9 mouse cellular contexts compared by ENCODE assay signal in the genomic region with DNA sequence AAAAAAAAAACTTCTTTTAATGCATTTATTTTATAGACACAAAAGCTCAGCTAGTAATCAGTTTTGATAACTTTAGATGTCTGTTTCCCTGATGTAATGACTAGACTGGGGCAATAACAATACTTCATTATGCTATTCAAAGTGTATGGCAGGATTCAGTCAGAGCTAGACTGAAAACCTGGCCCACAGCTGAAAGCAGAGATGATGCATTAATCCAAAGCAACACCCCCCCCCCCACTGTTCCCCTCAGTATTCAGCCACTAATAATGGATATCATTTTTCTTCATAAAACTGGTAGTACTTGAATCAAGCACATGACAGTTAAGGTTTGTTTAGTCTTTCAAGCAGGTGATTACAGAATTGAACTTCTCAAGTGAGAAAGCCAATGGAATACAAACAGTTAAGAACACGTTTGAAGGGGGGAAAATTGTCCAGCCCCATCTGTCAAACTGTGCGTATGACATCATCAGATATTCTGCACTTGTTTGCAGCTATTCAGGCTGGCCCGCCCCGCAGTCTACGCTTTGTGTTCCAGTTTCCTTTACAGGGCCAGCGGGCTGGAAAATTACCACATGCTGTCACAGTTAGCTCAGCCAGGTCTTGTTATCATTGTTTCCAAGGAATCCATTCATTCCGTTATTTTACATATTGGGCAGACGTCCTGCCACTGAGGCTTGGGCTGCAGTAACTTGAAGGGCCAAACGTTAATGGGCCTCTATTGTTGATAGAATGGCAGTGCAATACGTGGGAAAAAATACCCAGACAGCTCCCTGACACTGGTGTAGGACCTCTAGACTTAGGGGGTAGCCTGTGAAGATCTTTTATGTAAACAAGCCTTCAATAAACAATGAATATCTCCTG.
A peak's percentile ranks its signal among the peaks of the same experiment; 100 is the strongest.
DNase-seq lines count a peak whose midpoint lies in the region; ATAC-seq lines count a peak whose summit lies in the region.
"Had no signal": no experiment of that assay in that cellular context is flagged by ENCODE, and none has a peak within 500 bp of the region (broad histone marks: within the 10 kb centered on the region; RNA-seq: fewer than 3 reads in every experiment).

No protein-coding gene starts in this region.

- H3K27ac ChIP-seq in heart, embryonic 12.5 days (ENCODE audit: poor library complexity, severe bottlenecking): no peak overlapping the region
- peak overlapping the region; percentile 88 for H3K27ac ChIP-seq in forebrain, embryonic 11.5 days (ENCODE audit: low read depth, low read length)
- H3K27ac ChIP-seq in midbrain, embryonic 10.5 days (replicated peaks): peak overlapping the region; percentile 78
- H3K27ac ChIP-seq in liver, embryonic 12.5 days: no peak overlapping the region

- no peaks in the 10 kb centered on the region for H3K36me3 ChIP-seq in heart, embryonic 12.5 days
- H3K36me3 ChIP-seq in forebrain, embryonic 11.5 days (ENCODE audit: control insufficient read depth, insufficient read depth, low read length): no peaks in the 10 kb centered on the region
- H3K36me3 ChIP-seq in midbrain, embryonic 10.5 days: no peaks in the 10 kb centered on the region
- no peaks in the 10 kb centered on the region for H3K36me3 ChIP-seq in liver, embryonic 12.5 days

- ATAC-seq in heart, embryonic 12.5 days (ENCODE audit: insufficient number of reproducible peaks, low FRiP score): peak; percentile 39; the same call in 1 of the 2 replicates
- peak; percentile 96 for ATAC-seq in forebrain, embryonic 11.5 days (replicated peaks; ENCODE audit: low FRiP score)
- ATAC-seq in liver, embryonic 12.5 days: no peak

- H3K4me2 ChIP-seq in heart, embryonic 12.5 days: no peak overlapping the region
- H3K4me2 ChIP-seq in forebrain, embryonic 11.5 days (ENCODE audit: low read depth, low read length, severe bottlenecking): no peak overlapping the region
- H3K4me2 ChIP-seq in liver, embryonic 12.5 days: no peak overlapping the region

- H3K27me3 ChIP-seq in heart, embryonic 12.5 days (replicated peaks): no peaks in the 10 kb centered on the region
- H3K27me3 ChIP-seq in forebrain, embryonic 11.5 days (ENCODE audit: control insufficient read depth, insufficient read depth, low read length): no peaks in the 10 kb centered on the region
- H3K27me3 ChIP-seq in midbrain, embryonic 10.5 days (ENCODE audit: low read depth, poor library complexity, severe bottlenecking): no peaks in the 10 kb centered on the region
- no peaks in the 10 kb centered on the region for H3K27me3 ChIP-seq in liver, embryonic 12.5 days (replicated peaks)
- H3K27me3 ChIP-seq: megakaryocyte, embryonic 14.5 days had no signal

- WGBS in heart, embryonic 12.5 days: 35% methylated on average over 10 of the region's 10 CpGs
- WGBS in forebrain, embryonic 11.5 days: 9% methylated on average over 10 of the region's 10 CpGs
- WGBS in midbrain, embryonic 10.5 days: 7% methylated on average over 10 of the region's 10 CpGs
- WGBS in liver, embryonic 12.5 days (ENCODE audit: insufficient replicate concordance): 49% methylated on average over 10 of the region's 10 CpGs

- H3K9ac ChIP-seq in heart, embryonic 12.5 days: no peak overlapping the region
- no peak overlapping the region for H3K9ac ChIP-seq in forebrain, embryonic 11.5 days (ENCODE audit: low read length)
- no peak overlapping the region for H3K9ac ChIP-seq in liver, embryonic 12.5 days

- H3K4me1 ChIP-seq in heart, embryonic 12.5 days (replicated peaks): no peaks in the 10 kb centered on the region
- H3K4me1 ChIP-seq in forebrain, embryonic 11.5 days (replicated peaks; ENCODE audit: control insufficient read depth, insufficient read depth, low read length): peaks cover 9% of the 10 kb centered on the region
- peaks cover 38% of the 10 kb centered on the region for H3K4me1 ChIP-seq in midbrain, embryonic 10.5 days
- no peaks in the 10 kb centered on the region for H3K4me1 ChIP-seq in liver, embryonic 12.5 days
- H3K4me1 ChIP-seq: megakaryocyte, embryonic 14.5 days had no signal

- no peak overlapping the region for H3K4me3 ChIP-seq in heart, embryonic 12.5 days
- H3K4me3 ChIP-seq in forebrain, embryonic 11.5 days (ENCODE audit: low read depth, low read length): no peak overlapping the region
- H3K4me3 ChIP-seq in midbrain, embryonic 10.5 days: peak overlapping the region; percentile 12; the same call in 1 of the 2 replicates
- H3K4me3 ChIP-seq in liver, embryonic 12.5 days: no peak overlapping the region
- H3K4me3 ChIP-seq: megakaryocyte, embryonic 14.5 days had no signal

- no peak for DNase-seq in heart, adult 8-10 months (ENCODE audit: low spot score)
- DNase-seq in forebrain, embryonic 11.5 days (ENCODE audit: low spot score): peak; percentile 93
- peak; percentile 59 to 80 for DNase-seq in layer of hippocampus, adult 18-20 months (ENCODE audit: low spot score in 2 of 2)
- DNase-seq in midbrain, embryonic 10.5 days (ENCODE audit: low spot score): peak; percentile 86
- DNase-seq in spleen, adult 18-20 months: no peak
- no peak for DNase-seq in adrenal gland, postnatal 4 days (ENCODE audit: low spot score in 2 of 2)

- H3K9me3 ChIP-seq in heart, embryonic 12.5 days (replicated peaks): no peaks in the 10 kb centered on the region
- no peaks in the 10 kb centered on the region for H3K9me3 ChIP-seq in forebrain, embryonic 11.5 days (ENCODE audit: control insufficient read depth, low read length)
- no peaks in the 10 kb centered on the region for H3K9me3 ChIP-seq in midbrain, embryonic 10.5 days (replicated peaks)
- H3K9me3 ChIP-seq in liver, embryonic 12.5 days (replicated peaks): no peaks in the 10 kb centered on the region

Comparison
In these comparisons a context has a peak if more than half of its experiments do, and no peak if none do; other contexts are left out.
1. H3K27ac ChIP-seq: peak in forebrain, embryonic 11.5 days (single experiment) and midbrain, embryonic 10.5 days (single experiment); none in heart, embryonic 12.5 days (single experiment) and liver, embryonic 12.5 days (single experiment).
2. DNase-seq: peak in forebrain, embryonic 11.5 days (single experiment), layer of hippocampus, adult 18-20 months (2 of 2) and midbrain, embryonic 10.5 days (single experiment); none in heart, adult 8-10 months (single experiment), spleen, adult 18-20 months (0 of 2) and adrenal gland, postnatal 4 days (0 of 2).